Mouse (Mus musculus) MEL (cell line): ENCODE measurements around the gene Gls2. TPM values are rescaled to one million over a fixed set of nuclear protein-coding genes. Genes with fewer than 3 reads are reported as not detected.

Experiments
- DNase-seq: peaks from one replicate; pipeline ENCODE4 v3.0.0; 2011; ENCODE audit warnings: low read depth, low spot score
- H3K27ac ChIP-seq: 2 replicates; pipeline ENCODE4 v1.5.1; 2012; ENCODE audit warnings: low read depth, mild to moderate bottlenecking, control low read depth, low read length, moderate library complexity; ENCODE audit not compliant: control insufficient read depth
- H3K27me3 ChIP-seq, 2 experiments: fragments of 150-350 bp in 1 of 2; sonication (generic) in 1 of 2; 2 replicates each; pipeline ENCODE4 v1.6.1; 2012; ENCODE audit warnings: low read length in 2 of 2, mild to moderate bottlenecking in 2 of 2, improper control_type of control experiment in 1 of 2, moderate library complexity in 1 of 2; ENCODE audit not compliant: insufficient read depth in 2 of 2, control insufficient read depth in 1 of 2
- H3K36me3 ChIP-seq, 2 experiments: 2 replicates each; pipeline ENCODE4 v1.6.1; 2012 to 2014; ENCODE audit warnings: low read length in 2 of 2, improper control_type of control experiment in 1 of 2, inconsistent platforms in 1 of 2, mild to moderate bottlenecking in 1 of 2; ENCODE audit not compliant: insufficient read depth in 2 of 2, control insufficient read depth in 1 of 2
- H3K4me1 ChIP-seq, 2 experiments: fragments of 150-350 bp in 1 of 2; sonication (generic) in 1 of 2; 2 replicates each; pipeline ENCODE4 v1.6.1; 2012; ENCODE audit warnings: low read length in 2 of 2, improper control_type of control experiment in 1 of 2, mild to moderate bottlenecking in 1 of 2; ENCODE audit not compliant: insufficient read depth in 2 of 2, control insufficient read depth in 1 of 2
- H3K4me3 ChIP-seq, 2 experiments: fragments of 150-350 bp in 1 of 2; sonication (generic) in 1 of 2; 2 replicates each; pipeline ENCODE4 v1.5.1; 2012; ENCODE audit warnings: low read depth in 2 of 2, low read length in 2 of 2, mild to moderate bottlenecking in 2 of 2, moderate library complexity in 2 of 2, control low read depth in 1 of 2, improper control_type of control experiment in 1 of 2; ENCODE audit not compliant: control insufficient read depth in 1 of 2, insufficient read depth in 1 of 2
- H3K79me2 ChIP-seq: 2 replicates; pipeline ENCODE4 v1.6.1; 2012; ENCODE audit warnings: mild to moderate bottlenecking, low read length, moderate library complexity; ENCODE audit not compliant: control insufficient read depth, poor library complexity, insufficient read depth
- H3K9ac ChIP-seq: 2 replicates; pipeline ENCODE4 v1.6.1; 2012; ENCODE audit warnings: low read depth, mild to moderate bottlenecking, control low read depth, low read length, moderate library complexity; ENCODE audit not compliant: control insufficient read depth, poor library complexity, severe bottlenecking
- H3K9me3 ChIP-seq: fragments of 150-350 bp; sonication (generic); replicated peaks from 2 replicates; pipeline ENCODE4 v1.6.1; 2012; ENCODE audit warnings: mild to moderate bottlenecking, low read length, improper control_type of control experiment, moderate library complexity; ENCODE audit not compliant: insufficient read depth
- BHLHE40 ChIP-seq: IDR thresholded peaks from 2 replicates; pipeline ENCODE4 v1.6.1; 2012; ENCODE audit warnings: low read depth, mild to moderate bottlenecking, inconsistent platforms, low read length, improper control_type of control experiment, borderline replicate concordance
- CHD1 ChIP-seq: IDR thresholded peaks from 2 replicates; pipeline ENCODE4 v1.6.1; 2012; ENCODE audit warnings: low read depth, mild to moderate bottlenecking, inconsistent platforms, low read length, improper control_type of control experiment
- CHD2 ChIP-seq: IDR thresholded peaks from 2 replicates; pipeline ENCODE4 v1.6.1; 2011; ENCODE audit warnings: low read length, improper control_type of control experiment
- E2F4 ChIP-seq: IDR thresholded peaks from 2 replicates; pipeline ENCODE4 v1.6.1; 2011; ENCODE audit warnings: low read depth, low read length, improper control_type of control experiment, borderline replicate concordance
- ELF1 ChIP-seq: IDR thresholded peaks from 2 replicates; pipeline ENCODE4 v1.6.1; 2014; ENCODE audit warnings: low read depth, mild to moderate bottlenecking, inconsistent platforms, low read length, improper control_type of control experiment, moderate library complexity
- EP300 ChIP-seq, 2 experiments: IDR thresholded peaks; 2 replicates each; pipeline ENCODE4 v1.6.1; 2011; ENCODE audit warnings: improper control_type of control experiment in 2 of 2, low read length in 2 of 2, low read depth in 1 of 2, mild to moderate bottlenecking in 1 of 2
- ETS1 ChIP-seq: IDR thresholded peaks from 2 replicates; pipeline ENCODE4 v1.6.1; 2012; ENCODE audit warnings: low read depth, mild to moderate bottlenecking, inconsistent platforms, low read length, improper control_type of control experiment, moderate library complexity
- GATA1 ChIP-seq: IDR thresholded peaks from 2 replicates; pipeline ENCODE4 v1.6.1; 2011; ENCODE audit warnings: low read depth, low read length, improper control_type of control experiment
- JUND ChIP-seq: IDR thresholded peaks from 2 replicates; pipeline ENCODE4 v1.6.1; 2011; ENCODE audit warnings: low read depth, mild to moderate bottlenecking, improper control_type of control experiment, low read length
- MAFK ChIP-seq: IDR thresholded peaks from 2 replicates; pipeline ENCODE4 v1.6.1; 2011; ENCODE audit warnings: low read depth, mild to moderate bottlenecking, low read length, improper control_type of control experiment, borderline replicate concordance
- MAX ChIP-seq: IDR thresholded peaks from 2 replicates; pipeline ENCODE4 v1.6.1; 2011; ENCODE audit warnings: low read length, improper control_type of control experiment
- MXI1 ChIP-seq: IDR thresholded peaks from 2 replicates; pipeline ENCODE4 v1.6.1; 2011; ENCODE audit warnings: mild to moderate bottlenecking, low read depth, low read length, improper control_type of control experiment
- NELFE ChIP-seq: IDR thresholded peaks from 2 replicates; pipeline ENCODE4 v1.6.1; 2011; ENCODE audit warnings: low read depth, low read length, improper control_type of control experiment
- NRF1 ChIP-seq: IDR thresholded peaks from 2 replicates; pipeline ENCODE4 v1.6.1; 2014; ENCODE audit warnings: low read depth, mild to moderate bottlenecking, inconsistent platforms, low read length, improper control_type of control experiment, moderate library complexity; ENCODE audit not compliant: poor library complexity, insufficient read depth, severe bottlenecking
- POLR2A ChIP-seq, 2 experiments: IDR thresholded peaks; 2 replicates each; pipeline ENCODE4 v1.6.1; 2011 to 2012; ENCODE audit warnings: low read length in 2 of 2, mild to moderate bottlenecking in 2 of 2, control low read depth in 1 of 2, improper control_type of control experiment in 1 of 2, low read depth in 1 of 2, moderate library complexity in 1 of 2; ENCODE audit not compliant: control insufficient read depth in 1 of 2, insufficient read depth in 1 of 2, poor library complexity in 1 of 2
- POLR2AphosphoS5 ChIP-seq: IDR thresholded peaks from 2 replicates; pipeline ENCODE4 v1.6.1; 2012; ENCODE audit warnings: low read depth, borderline replicate concordance, mild to moderate bottlenecking, inconsistent platforms, low read length, moderate library complexity, mixed read lengths
- RAD21 ChIP-seq: IDR thresholded peaks from 2 replicates; pipeline ENCODE4 v1.6.1; 2011; ENCODE audit warnings: mild to moderate bottlenecking, low read depth, low read length, improper control_type of control experiment
- SIN3A ChIP-seq: IDR thresholded peaks from 2 replicates; pipeline ENCODE4 v1.6.1; 2012; ENCODE audit warnings: low read length, improper control_type of control experiment, inconsistent platforms
- TBP ChIP-seq: IDR thresholded peaks from 2 replicates; pipeline ENCODE4 v1.8.0; 2011; ENCODE audit warnings: low read depth, low read length, improper control_type of control experiment
- TCF12 ChIP-seq: IDR thresholded peaks from 2 replicates; pipeline ENCODE4 v1.6.1; 2014; ENCODE audit warnings: low read depth, mild to moderate bottlenecking, inconsistent platforms, low read length, improper control_type of control experiment, moderate library complexity
- USF1 ChIP-seq: IDR thresholded peaks from 2 replicates; pipeline ENCODE4 v1.6.1; 2014; ENCODE audit warnings: low read depth, mild to moderate bottlenecking, inconsistent platforms, low read length, improper control_type of control experiment, moderate library complexity
- USF2 ChIP-seq, 2 experiments: IDR thresholded peaks; 2 replicates each; pipeline ENCODE4 v1.6.1; 2011 to 2012; ENCODE audit warnings: improper control_type of control experiment in 2 of 2, low read length in 2 of 2, borderline replicate concordance in 1 of 2, inconsistent platforms in 1 of 2, low read depth in 1 of 2, mild to moderate bottlenecking in 1 of 2; ENCODE audit not compliant: insufficient read depth in 1 of 2
- ZKSCAN1 ChIP-seq: IDR thresholded peaks from 2 replicates; pipeline ENCODE4 v1.6.1; 2012; ENCODE audit warnings: low read depth, mild to moderate bottlenecking, inconsistent platforms, low read length, improper control_type of control experiment, moderate library complexity
- ZNF384 ChIP-seq: IDR thresholded peaks from 2 replicates; pipeline ENCODE4 v1.6.1; 2012; ENCODE audit warnings: low read depth, mild to moderate bottlenecking, inconsistent platforms, low read length, improper control_type of control experiment
- polyA plus RNA-seq, 2 experiments: library from polyadenylated mRNA; stranded (reverse) in 1 of 2; unstranded in 1 of 2; fragments of >175 nt in 1 of 2; fragments of >200 nt in 1 of 2; gene quantifications; 2 replicates each; pipeline versions ENCODE4 v1.2.1 to v1.2.4; 2012; ENCODE audit warnings: low replicate concordance in 2 of 2, low read depth in 1 of 2; ENCODE audit not compliant: insufficient read length in 2 of 2, insufficient read depth in 1 of 2, missing spikeins in 1 of 2
- total RNA-seq: library from RNA; depleted of rRNA; stranded (reverse); fragments of 300-350 nt; gene quantifications from 2 replicates; pipeline ENCODE4 v1.2.3, GENCODE M21; 2012; rRNA removed

Gene Gls2
- total RNA-seq, result 11.8 and 15.6 TPM in 2 replicates
- polyA plus RNA-seq, result 10 to 100 TPM in 1 of 2 experiments, not detected in 1; 17.8 TPM

DNA sequence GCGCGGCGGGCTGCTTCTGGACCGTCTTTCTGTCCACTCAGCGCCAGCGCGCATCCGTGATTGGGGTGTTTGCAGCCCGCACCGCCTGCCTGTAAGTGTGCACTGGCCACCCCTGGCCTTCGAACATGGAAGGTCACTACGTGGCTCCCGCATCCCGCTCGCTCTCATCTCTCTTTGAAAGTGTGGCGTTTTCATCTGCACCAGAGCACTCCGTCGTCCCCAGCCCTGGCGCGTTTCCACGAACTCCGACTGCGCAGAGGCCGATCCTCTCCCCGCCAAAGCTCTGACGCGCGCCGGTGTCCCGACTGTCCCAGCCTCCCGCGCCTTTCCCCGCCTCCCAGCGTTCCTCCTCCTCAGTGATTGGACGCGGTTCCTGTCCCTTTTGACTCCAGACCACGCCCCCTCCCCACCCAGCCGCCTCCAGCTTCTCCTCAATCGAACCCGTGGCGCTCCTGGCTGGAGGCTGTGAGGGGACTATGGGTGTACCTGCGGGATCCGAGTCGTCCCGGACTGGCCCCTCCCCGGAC lies at the start of gene Gls2:
Gls2 (plus strand) TSS at position 434 of the 527 bp plus-strand sequence.
- Histone ChIP-seq H3K27me3 (no peaks in the 10 kb centered on the region), H3K9me3 (no peaks in the 10 kb centered on the region), H3K4me1 (peaks cover 3 to 22% of the 10 kb centered on the region in 2 experiments; a peak in 3 of 4 replicates), H3K79me2 (no peaks in the 10 kb centered on the region; the same call in 1 of the 2 replicates), H3K27ac (peak within 1 kb of the TSS; percentile 39; the same call in 1 of the 2 replicates), H3K4me3 (peak within 1 kb of the TSS; percentile 85 to 89), H3K9ac (peak within 1 kb of the TSS; percentile 85), H3K36me3 (peaks cover 0 to 10% of the 10 kb centered on the region in 2 experiments; a peak in 2 of 4 replicates)
- TF ChIP-seq ZKSCAN1, result peak; percentile 30; the same call in 1 of the 2 replicates
- TF ChIP-seq RAD21, result no peak
- TF ChIP-seq TBP, result peak; percentile 40; the same call in 1 of the 2 replicates
- TF ChIP-seq BHLHE40, result no peak
- 0 out of 2 replicates have a peak, but pooled peaks have one; percentile 22 for TF ChIP-seq TCF12
- peak; percentile 52; the same call in 1 of the 2 replicates for TF ChIP-seq NRF1
- no peak for TF ChIP-seq CHD1
- no peak for TF ChIP-seq CHD2
- TF ChIP-seq MXI1, result no peak; the same call in 1 of the 2 replicates
- no peak for TF ChIP-seq USF2 (IDR thresholded peaks at IDR 0.05; ENCODE audit: borderline replicate concordance in 1 of 2, insufficient read depth in 1 of 2, low read depth in 1 of 2, low read length in 2 of 2)
- TF ChIP-seq NELFE, result peak; percentile 40
- no peak for TF ChIP-seq JUND
- TF ChIP-seq E2F4, result peak; percentile 6; the same call in 1 of the 2 replicates
- TF ChIP-seq SIN3A, result peak; percentile 22; the same call in 1 of the 2 replicates
- TF ChIP-seq USF1, result no peak
- no peak for TF ChIP-seq MAFK
- TF ChIP-seq POLR2A (IDR thresholded peaks at IDR 0.05; ENCODE audit: control insufficient read depth in 1 of 2, insufficient read depth in 1 of 2, low read depth in 1 of 2, low read length in 2 of 2, poor library complexity in 1 of 2), result peak; percentile 58 to 62; a peak in 2 of 4 replicates
- TF ChIP-seq ETS1, result no peak
- TF ChIP-seq MAX, result peak; percentile 27; the same call in 1 of the 2 replicates
- DNase-seq, result peak; percentile 98

DNA sequence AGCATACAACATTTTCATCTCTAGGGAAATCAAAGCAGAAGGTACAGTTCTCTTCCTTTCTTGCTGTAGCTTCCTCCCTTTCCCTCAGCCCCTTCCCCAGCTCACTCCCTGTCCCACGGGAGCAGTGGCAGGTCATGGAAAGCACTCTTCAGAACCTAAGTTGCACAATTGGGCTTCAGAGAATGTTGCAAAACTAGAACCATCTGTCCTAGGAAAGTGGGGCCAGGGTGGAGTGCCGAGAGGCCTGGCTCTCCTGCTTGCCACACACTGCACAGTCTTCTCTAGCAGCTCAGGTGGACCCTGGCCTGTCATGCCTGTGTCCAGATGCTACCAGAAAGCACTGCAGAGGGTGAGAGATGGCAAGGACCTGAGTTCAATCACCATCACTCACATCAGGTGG lies 49.3 kb upstream of the Gls2 start:
- no peak for TF ChIP-seq ZNF384
- TF ChIP-seq POLR2AphosphoS5, result no peak
- no peak for TF ChIP-seq MAFK
- TF ChIP-seq POLR2A (IDR thresholded peaks at IDR 0.05; ENCODE audit: control insufficient read depth in 1 of 2, insufficient read depth in 1 of 2, low read depth in 1 of 2, low read length in 2 of 2, poor library complexity in 1 of 2), result no peak
- TF ChIP-seq GATA1, result no peak
- no peak for TF ChIP-seq EP300 (IDR thresholded peaks at IDR 0.05; ENCODE audit: low read depth in 1 of 2, low read length in 2 of 2)
- no peak for TF ChIP-seq USF2 (IDR thresholded peaks at IDR 0.05; ENCODE audit: borderline replicate concordance in 1 of 2, insufficient read depth in 1 of 2, low read depth in 1 of 2, low read length in 2 of 2)
- no peak for TF ChIP-seq ETS1
- no peak for TF ChIP-seq ELF1
- TF ChIP-seq E2F4, result no peak
- TF ChIP-seq CHD2, result no peak
- Histone ChIP-seq H3K9ac (no peak overlapping the region), H3K9me3 (no peaks in the 10 kb centered on the region), H3K27me3 (no peaks in the 10 kb centered on the region), H3K36me3 (peaks cover 0 to 4% of the 10 kb centered on the region in 2 experiments; a peak in 2 of 4 replicates), H3K79me2 (no peaks in the 10 kb centered on the region), H3K4me3 (no peak overlapping the region), H3K27ac (no peak overlapping the region), H3K4me1 (peaks cover 3 to 7% of the 10 kb centered on the region in 2 experiments; a peak in 2 of 4 replicates)
- DNase-seq, result no peak
